Mouse (Mus musculus) lung, postnatal 0 days (tissue): ENCODE data around the gene Gm11037. TPM values are rescaled to one million over a fixed set of nuclear protein-coding genes. Genes with fewer than 3 reads are reported as not detected.
A peak's percentile ranks its signal among the peaks of the same experiment; 100 is the strongest.
"Not testable (repeated sequence)": the region's sequence is repeated elsewhere in the genome, so short reads cannot be mapped to it uniquely, and the experiment has no call there.

ENCODE experiments used
- ATAC-seq: fragments of 200-750 bp; cut with Nextera tagmentation; 2 replicates; pipeline ENCODE4 v1.8.0; 2017; ENCODE audit warnings: moderate library complexity
- DNase-seq: peaks from one replicate; pipeline ENCODE4 v3.0.0-alpha.2; 2016; ENCODE audit warnings: low spot score
- H3K27ac ChIP-seq: fragments of 300-500 bp; sonication (generic); 2 replicates; pipeline ENCODE4 v1.5.1; 2014; ENCODE audit warnings: antibody characterized with exemption, mild to moderate bottlenecking, low read length, mixed read lengths
- H3K27me3 ChIP-seq: fragments of 300-500 bp; sonication (generic); replicated peaks from 2 replicates; pipeline ENCODE4 v1.6.1; 2014; ENCODE audit warnings: low read length, mixed read lengths; ENCODE audit not compliant: insufficient read depth
- H3K36me3 ChIP-seq: fragments of 300-500 bp; sonication (generic); 2 replicates; pipeline ENCODE4 v1.6.1; 2014; ENCODE audit warnings: low read length, mixed read lengths; ENCODE audit not compliant: insufficient read depth
- H3K4me1 ChIP-seq: fragments of 300-500 bp; sonication (generic); 2 replicates; pipeline ENCODE4 v1.6.1; 2014; ENCODE audit warnings: antibody characterized with exemption, low read depth, low read length, mixed read lengths; ENCODE audit not compliant: insufficient read depth
- H3K4me2 ChIP-seq: fragments of 300-500 bp; sonication (generic); replicated peaks from 2 replicates; pipeline ENCODE4 v1.6.1; 2014; ENCODE audit warnings: low read depth, mild to moderate bottlenecking, low read length, moderate library complexity, mixed read lengths
- H3K4me3 ChIP-seq: fragments of 300-500 bp; sonication (generic); 2 replicates; pipeline ENCODE4 v1.5.1; 2014; ENCODE audit warnings: low read depth, low read length
- H3K9ac ChIP-seq: fragments of 300-500 bp; sonication (generic); replicated peaks from 2 replicates; pipeline ENCODE4 v1.6.1; 2014; ENCODE audit warnings: low read depth, mild to moderate bottlenecking
- H3K9me3 ChIP-seq: fragments of 300-500 bp; sonication (generic); 2 replicates; pipeline ENCODE4 v1.6.1; 2016; ENCODE audit warnings: low read length, mixed read lengths
- CTCF ChIP-seq: IDR thresholded peaks from 2 replicates; pipeline ENCODE4 v1.5.1; 2016; ENCODE audit warnings: antibody characterized with exemption, mild to moderate bottlenecking
- EP300 ChIP-seq: IDR thresholded peaks from 2 replicates; pipeline ENCODE4 v1.6.1; 2016; ENCODE audit warnings: antibody characterized with exemption, mild to moderate bottlenecking, control low read depth
- WGBS: fragments of 180-500 bp; shearing (Covaris S2); extraction: QIAGEN DNeasy Blood & Tissue Kit; methylation state at CpG from one replicate; pipeline ENCODE4 v1.1.7; 2014; 5-methylcytosine and 5-hydroxymethylcytosine counted together
- polyA plus RNA-seq: library from polyadenylated mRNA; unstranded; fragments of >200 nt; fragmentation: Nextera tagmentation; extraction: Ambion mirVana; gene quantifications from 2 replicates; pipeline ENCODE4 v1.2.1, GENCODE M21; 2015

The Gm11037 gene
- polyA plus RNA-seq, 1 experiment from 2014 or later, result not detected

DNA sequence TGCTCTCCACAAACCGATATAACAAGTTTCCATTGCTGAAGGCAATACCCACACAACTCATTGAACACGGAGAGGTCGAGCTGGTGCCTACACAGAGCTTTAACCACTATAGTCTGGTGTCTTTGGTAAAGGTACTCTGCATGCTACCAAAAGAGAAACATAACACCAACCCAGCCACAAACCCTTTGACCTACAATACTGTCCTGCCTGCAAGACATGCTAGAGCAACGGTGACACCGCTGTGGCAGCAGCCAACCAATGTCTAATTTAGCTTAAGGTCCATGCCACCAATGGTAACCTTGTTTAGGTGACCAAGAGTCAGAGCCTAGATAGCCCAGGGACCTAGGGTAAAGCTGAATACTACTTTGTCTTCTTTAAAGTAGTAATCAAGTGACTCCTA is 39.7 kb upstream of the Gm11037 start:
- no peak overlapping the region for H3K9ac ChIP-seq
- WGBS, result 84% methylated on average over 5 of the region's 5 CpGs
- H3K4me1 ChIP-seq, result peaks cover 5% of the 10 kb centered on the region; the same call in 1 of the 2 replicates
- ATAC-seq (no peak), DNase-seq (no peak)
- H3K27me3 ChIP-seq, result no peaks in the 10 kb centered on the region
- H3K4me3 ChIP-seq, result no peak overlapping the region
- no peaks in the 10 kb centered on the region for H3K9me3 ChIP-seq
- no peak overlapping the region for H3K4me2 ChIP-seq
- TF ChIP-seq CTCF (no peak), EP300 (no peak)
- no peaks in the 10 kb centered on the region for H3K36me3 ChIP-seq
- H3K27ac ChIP-seq, result no peak overlapping the region

DNA sequence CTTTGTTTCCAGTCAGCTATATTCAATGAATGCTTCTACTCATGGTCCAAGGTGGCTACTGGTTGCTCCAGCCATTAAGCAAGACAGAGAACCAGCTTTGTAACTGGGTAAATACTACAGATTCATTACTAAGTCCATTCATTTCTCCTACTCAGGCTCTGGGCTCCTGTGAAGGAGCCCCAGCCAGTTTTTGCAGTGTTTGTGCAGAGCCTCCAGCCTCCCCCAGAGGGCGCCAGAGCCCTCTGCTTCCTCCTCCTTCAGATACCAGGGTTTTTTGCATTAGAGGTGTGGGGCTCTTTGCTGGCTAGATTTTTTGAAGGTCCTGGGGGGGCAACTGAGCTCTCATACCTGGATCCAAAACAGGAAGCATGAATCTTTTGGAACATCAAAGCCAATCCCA is 38.5 kb upstream of the Gm11037 start:
- Histone ChIP-seq H3K36me3 (no peaks in the 10 kb centered on the region), H3K27ac (no peak overlapping the region), H3K27me3 (no peaks in the 10 kb centered on the region), H3K9ac (no peak overlapping the region), H3K4me2 (no peak overlapping the region), H3K4me3 (no peak overlapping the region), H3K4me1 (peaks cover 5% of the 10 kb centered on the region; the same call in 1 of the 2 replicates), H3K9me3 (no peaks in the 10 kb centered on the region)
- DNase-seq, result peak; percentile 85
- WGBS, result 0% methylated on average over 1 of the region's 1 CpGs
- peak; percentile 56 for ATAC-seq
- TF ChIP-seq CTCF (peak; percentile 90), EP300 (no peak)

DNA sequence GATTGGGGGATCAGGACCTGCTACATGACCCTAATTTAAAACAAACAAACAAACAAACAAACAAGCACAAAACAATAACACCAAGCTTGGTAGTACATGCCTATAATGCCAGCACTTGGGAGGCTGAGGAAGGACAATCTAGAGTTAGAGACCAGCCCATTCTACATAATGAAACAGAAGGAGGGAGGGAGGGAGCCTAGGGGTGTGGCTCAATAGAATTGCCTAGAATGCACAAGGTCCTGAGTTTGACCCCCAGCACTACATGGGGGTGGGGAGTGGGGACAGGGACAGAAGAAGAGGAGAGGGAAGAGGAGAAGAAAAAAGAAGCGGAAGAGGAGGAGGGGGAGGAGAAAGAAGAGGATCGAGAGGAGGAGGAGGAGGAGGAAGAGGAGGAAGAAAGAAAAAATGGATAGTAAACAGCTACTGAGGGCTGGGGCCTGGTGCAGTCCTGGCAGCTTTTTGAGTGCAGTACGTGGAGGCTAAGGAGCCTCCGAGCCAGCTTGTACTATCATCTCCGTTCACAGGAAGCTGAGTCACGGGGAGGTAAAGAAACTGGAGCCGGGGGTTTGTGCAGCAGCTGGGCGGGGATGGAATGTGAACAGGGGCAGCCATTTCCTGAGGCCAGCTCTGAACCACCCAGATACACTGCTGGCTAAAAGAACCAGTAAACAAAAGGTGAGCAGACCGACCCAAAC is 37.0 kb upstream of the Gm11037 start:
- Histone ChIP-seq H3K4me1 (peaks cover 5% of the 10 kb centered on the region; the same call in 1 of the 2 replicates), H3K4me3 (no peak overlapping the region), H3K9ac (no peak overlapping the region), H3K27ac (peak overlapping the region; percentile 84), H3K4me2 (peak overlapping the region; percentile 28; the same call in 1 of the 2 replicates), H3K36me3 (no peaks in the 10 kb centered on the region), H3K27me3 (no peaks in the 10 kb centered on the region), H3K9me3 (no peaks in the 10 kb centered on the region)
- TF ChIP-seq EP300 (peak; percentile 72), CTCF (no peak)
- WGBS, result 5% methylated on average over 9 of the region's 9 CpGs
- ATAC-seq (peak; percentile 94), DNase-seq (peak; percentile 89)

DNA sequence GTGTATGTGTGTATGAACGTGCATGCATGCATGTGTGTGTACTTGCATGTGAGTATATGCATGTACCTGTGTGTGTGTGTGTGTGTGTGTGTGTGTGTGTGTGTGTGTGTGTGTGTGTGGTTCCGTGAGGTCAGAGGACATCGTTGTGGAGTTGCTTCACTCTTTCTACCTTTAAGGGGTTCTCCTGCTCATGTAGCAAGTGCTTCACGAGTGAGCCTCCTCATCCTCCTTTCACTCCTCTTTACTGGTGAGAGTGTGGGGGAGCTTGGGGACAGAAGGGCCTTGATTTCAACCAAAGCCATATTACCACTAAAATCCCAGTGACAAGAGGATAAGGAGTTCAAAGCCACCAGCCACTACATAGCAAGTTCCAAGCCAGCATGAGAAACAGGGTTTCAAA is 36.2 kb upstream of the Gm11037 start:
- peaks cover 5% of the 10 kb centered on the region; the same call in 1 of the 2 replicates for H3K4me1 ChIP-seq
- no peak overlapping the region for H3K4me3 ChIP-seq
- H3K27me3 ChIP-seq, result no peaks in the 10 kb centered on the region
- ATAC-seq, result no peak
- no peak for TF ChIP-seq CTCF
- TF ChIP-seq EP300, result no peak
- H3K9ac ChIP-seq, result no peak overlapping the region
- DNase-seq, result no peak
- no peak overlapping the region for H3K4me2 ChIP-seq
- no peaks in the 10 kb centered on the region for H3K9me3 ChIP-seq
- WGBS, result 86% methylated on average over 4 of the region's 4 CpGs
- no peaks in the 10 kb centered on the region for H3K36me3 ChIP-seq
- peak overlapping the region; percentile 84; the same call in 1 of the 2 replicates for H3K27ac ChIP-seq

DNA sequence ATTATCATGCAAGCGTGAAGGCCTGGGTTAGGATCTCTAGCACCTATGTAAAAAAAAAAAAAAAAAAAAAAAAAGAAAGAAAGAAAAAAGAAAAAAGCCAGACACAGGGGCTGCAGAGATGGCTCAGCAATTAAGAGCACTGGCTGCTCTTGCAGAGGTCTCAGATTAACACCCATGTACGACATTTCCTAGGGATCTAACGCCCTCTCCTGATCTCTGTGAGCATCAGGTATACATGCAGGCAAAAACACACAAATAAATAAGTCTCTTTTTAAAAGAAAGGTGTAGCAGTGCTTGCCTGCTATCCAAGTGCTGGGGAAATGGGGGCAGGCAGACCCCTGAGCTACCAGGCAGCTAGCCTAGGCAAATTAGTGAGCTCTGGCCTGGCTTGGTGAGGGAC is 31.8 kb upstream of the Gm11037 start:
- no peak overlapping the region for H3K9ac ChIP-seq
- no peak overlapping the region for H3K4me3 ChIP-seq
- H3K9me3 ChIP-seq, result no peaks in the 10 kb centered on the region
- DNase-seq (no peak), ATAC-seq (no peak)
- TF ChIP-seq EP300, result no peak
- TF ChIP-seq CTCF, result no peak
- no peaks in the 10 kb centered on the region for H3K4me1 ChIP-seq
- H3K4me2 ChIP-seq, result no peak overlapping the region
- 60% methylated on average over 3 of the region's 3 CpGs for WGBS
- no peaks in the 10 kb centered on the region for H3K27me3 ChIP-seq
- H3K36me3 ChIP-seq, result no peaks in the 10 kb centered on the region
- H3K27ac ChIP-seq, result no peak overlapping the region

DNA sequence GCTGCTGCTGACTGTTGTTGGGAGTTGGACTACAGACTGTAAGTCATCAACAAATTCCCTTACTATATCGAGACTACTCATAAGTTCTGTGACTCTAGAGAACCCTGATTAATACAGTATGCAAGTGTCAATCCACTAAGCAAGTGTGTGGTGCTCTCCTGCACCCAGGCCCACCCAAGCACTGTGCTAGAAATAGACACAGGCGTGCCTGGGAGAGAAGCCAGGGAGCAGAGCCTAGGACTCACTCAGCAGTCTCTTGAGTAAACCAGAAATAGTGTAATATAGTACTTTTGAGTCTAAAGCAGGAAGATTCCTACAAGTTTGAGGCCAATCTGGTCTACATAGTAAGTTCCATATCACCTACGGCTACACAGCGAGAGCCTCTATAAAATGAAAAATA is 29.3 kb upstream of the Gm11037 start:
- no peaks in the 10 kb centered on the region for H3K4me1 ChIP-seq
- no peaks in the 10 kb centered on the region for H3K27me3 ChIP-seq
- no peak overlapping the region for H3K4me2 ChIP-seq
- WGBS, result 77% methylated on average over 4 of the region's 4 CpGs
- no peak overlapping the region for H3K4me3 ChIP-seq
- ATAC-seq (no peak), DNase-seq (no peak)
- H3K27ac ChIP-seq, result no peak overlapping the region
- no peak overlapping the region for H3K9ac ChIP-seq
- TF ChIP-seq EP300 (no peak), CTCF (no peak)
- H3K9me3 ChIP-seq, result no peaks in the 10 kb centered on the region
- no peaks in the 10 kb centered on the region for H3K36me3 ChIP-seq

DNA sequence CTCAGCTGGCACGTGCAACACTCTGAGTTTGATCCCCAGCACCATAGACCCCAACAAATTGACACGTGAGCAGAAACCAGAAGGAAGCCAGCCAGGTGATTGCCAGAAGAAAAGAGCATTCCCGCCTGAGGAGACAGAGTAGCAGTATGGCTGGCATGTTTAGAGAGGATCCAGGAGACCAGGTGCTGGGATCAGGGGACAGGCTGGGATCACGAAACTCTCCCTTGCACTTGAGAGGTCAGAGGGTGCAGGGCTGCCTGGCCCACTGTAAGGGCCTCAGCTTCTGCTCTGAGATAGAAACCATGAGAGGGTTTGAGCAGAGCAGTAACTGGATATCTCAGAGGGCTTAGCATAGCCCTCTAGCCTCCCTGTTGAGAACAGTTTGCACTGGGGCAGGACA is 28.2 kb upstream of the Gm11037 start:
- H3K4me1 ChIP-seq, H3K4me3 ChIP-seq, H3K27ac ChIP-seq, H3K9me3 ChIP-seq, H3K36me3 ChIP-seq, H3K9ac ChIP-seq, DNase-seq, H3K27me3 ChIP-seq, H3K4me2 ChIP-seq, ATAC-seq: not testable (repeated sequence)
- 61% methylated on average over 4 of the region's 4 CpGs for WGBS
